In the genomic region with DNA sequence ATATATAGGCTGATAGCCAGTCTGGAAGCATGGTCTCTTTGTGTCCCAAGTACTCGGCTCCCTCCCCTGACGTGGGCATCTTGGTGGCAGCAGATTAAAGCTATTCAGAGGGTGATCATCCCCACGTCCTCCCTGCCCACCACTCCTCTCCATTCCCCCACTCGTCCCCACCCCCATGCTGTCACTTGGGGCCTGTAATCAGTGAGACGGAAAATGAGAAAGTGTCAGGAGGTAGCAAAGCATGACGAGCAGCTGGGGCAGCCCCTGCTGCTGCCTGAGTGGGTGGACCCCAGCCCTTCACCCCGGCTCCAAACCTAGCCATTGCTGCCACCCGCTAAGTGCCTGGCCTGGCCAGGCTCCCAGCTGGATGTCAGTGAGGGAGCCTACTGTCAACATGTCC, we compare ENCODE assay signal across 11 mouse cellular contexts. TPM values are rescaled to one million over a fixed set of nuclear protein-coding genes. Genes with fewer than 3 reads are reported as not detected.
A peak's percentile ranks its signal among the peaks of the same experiment; 100 is the strongest.
DNase-seq lines count a peak whose midpoint lies in the region; ATAC-seq lines count a peak whose summit lies in the region.
"Had no signal": no experiment of that assay in that cellular context is flagged by ENCODE, and none has a peak within 500 bp of the region (broad histone marks: within the 10 kb centered on the region; RNA-seq: fewer than 3 reads in every experiment).

No protein-coding gene starts in this region.

- H3K4me3 ChIP-seq in kidney, embryonic 16.5 days (ENCODE audit: low read length), result no peak overlapping the region
- H3K4me3 ChIP-seq in forebrain, embryonic 15.5 days, result no peak overlapping the region

- peaks cover 2% of the 10 kb centered on the region; the same call in 1 of the 2 replicates for H3K36me3 ChIP-seq in kidney, embryonic 16.5 days (ENCODE audit: insufficient read depth, low read length)
- H3K36me3 ChIP-seq in forebrain, embryonic 15.5 days, result no peaks in the 10 kb centered on the region; the same call in 1 of the 2 replicates

- peaks cover 15% of the 10 kb centered on the region for H3K4me1 ChIP-seq in kidney, embryonic 16.5 days (ENCODE audit: insufficient read depth, low read length)
- H3K4me1 ChIP-seq in forebrain, embryonic 15.5 days, result no peaks in the 10 kb centered on the region; the same call in 1 of the 2 replicates

- peak; percentile 72 for ATAC-seq in kidney, embryonic 16.5 days (ENCODE audit: low FRiP score, low TSS enrichment)
- ATAC-seq in forebrain, embryonic 15.5 days (replicated peaks), result 0 out of 2 replicates have a peak, but pooled peaks have one; percentile 23
- ATAC-seq: intestine, postnatal 0 days had no signal

- H3K9me3 ChIP-seq in kidney, embryonic 16.5 days (ENCODE audit: low read length), result no peaks in the 10 kb centered on the region
- no peaks in the 10 kb centered on the region for H3K9me3 ChIP-seq in forebrain, embryonic 15.5 days

- 0 out of 2 replicates have a peak overlapping the region, but pooled peaks have one; percentile 2 for H3K4me2 ChIP-seq in kidney, embryonic 16.5 days (replicated peaks; ENCODE audit: low read depth, low read length)
- H3K4me2 ChIP-seq in forebrain, embryonic 15.5 days (replicated peaks), result no peak overlapping the region

- no peak for DNase-seq in kidney, adult 11 months
- peak; percentile 35 for DNase-seq in induced T-regulatory cell, adult 2 months (ENCODE audit: low read depth)
- DNase-seq in retina, embryonic 14.5 days (ENCODE audit: low spot score), result peak; percentile 47
- no peak for DNase-seq in urinary bladder, postnatal 14 days (ENCODE audit: low spot score)
- DNase-seq in gastrocnemius, postnatal 25 days, result no peak
- DNase-seq: right cerebral cortex, postnatal 4 days; thymus, postnatal 4 days had no signal

- no peak overlapping the region for H3K27ac ChIP-seq in kidney, embryonic 16.5 days (ENCODE audit: low read length)
- H3K27ac ChIP-seq in forebrain, embryonic 15.5 days (replicated peaks), result no peak overlapping the region

- peaks cover 3% of the 10 kb centered on the region; the same call in 1 of the 2 replicates for H3K27me3 ChIP-seq in kidney, embryonic 16.5 days (ENCODE audit: insufficient read depth, low read length)
- no peaks in the 10 kb centered on the region for H3K27me3 ChIP-seq in forebrain, embryonic 15.5 days

- no peak overlapping the region for H3K9ac ChIP-seq in kidney, embryonic 16.5 days (replicated peaks; ENCODE audit: low read length)
- H3K9ac ChIP-seq in forebrain, embryonic 15.5 days (replicated peaks), result no peak overlapping the region

- 0% methylated on average over 8 of the region's 8 CpGs for WGBS in kidney, embryonic 16.5 days
- 1% methylated on average over 8 of the region's 8 CpGs for WGBS in forebrain, embryonic 15.5 days

RNA-seq across cellular contexts. Expression of gene Dnajc5g, which starts 22.1 kb away (rescaled TPM):
- not detected in 2 replicates for polyA plus RNA-seq in kidney, embryonic 16.5 days (2015; fragmentation: Nextera tagmentation; extraction: Ambion mirVana)
- polyA plus RNA-seq in forebrain, embryonic 15.5 days (2015; fragmentation: Nextera tagmentation; extraction: Ambion mirVana), result not detected in 2 replicates
- total RNA-seq in gastrocnemius, postnatal 25 days (2021), result not detected
- polyA plus RNA-seq: cortical plate, adult 2 months; intestine, postnatal 0 days had no signal

RNA-seq across cellular contexts. Expression of gene Slc30a3, which starts 24.1 kb away (rescaled TPM):
- polyA plus RNA-seq in kidney, embryonic 16.5 days (2015; fragmentation: Nextera tagmentation; extraction: Ambion mirVana), result 3.4 and 4.5 TPM in 2 replicates
- polyA plus RNA-seq in forebrain, embryonic 15.5 days (2015; fragmentation: Nextera tagmentation; extraction: Ambion mirVana), result 1.5 and 2.2 TPM in 2 replicates
- total RNA-seq in gastrocnemius, postnatal 25 days (2021), result under 1 TPM in 1 of 2 experiments, not detected in 1; 0.13 TPM

RNA-seq across cellular contexts. Expression of gene Cad, which starts 29.4 kb away (rescaled TPM):
- polyA plus RNA-seq in kidney, embryonic 16.5 days (2015; fragmentation: Nextera tagmentation; extraction: Ambion mirVana), result 36.0 and 38.7 TPM in 2 replicates
- 17.6 and 19.8 TPM in 2 replicates for polyA plus RNA-seq in forebrain, embryonic 15.5 days (2015; fragmentation: Nextera tagmentation; extraction: Ambion mirVana)
- total RNA-seq in gastrocnemius, postnatal 25 days (2021), result 10 to 100 TPM; 19.3 to 25.1 TPM

RNA-seq across cellular contexts. Expression of gene Trim54, which starts 32.6 kb away (rescaled TPM):
- polyA plus RNA-seq in kidney, embryonic 16.5 days (2015; fragmentation: Nextera tagmentation; extraction: Ambion mirVana), result 0.19 and 0.28 TPM in 2 replicates
- not detected in 2 replicates for polyA plus RNA-seq in forebrain, embryonic 15.5 days (2015; fragmentation: Nextera tagmentation; extraction: Ambion mirVana)
- 100 to 1,000 TPM; 303 to 342 TPM for total RNA-seq in gastrocnemius, postnatal 25 days (2021)
- polyA plus RNA-seq: intestine, postnatal 0 days had no signal

RNA-seq across cellular contexts. Expression of gene Slc5a6, which starts 35.2 kb away (rescaled TPM):
- 14.6 and 14.7 TPM in 2 replicates for polyA plus RNA-seq in kidney, embryonic 16.5 days (2015; fragmentation: Nextera tagmentation; extraction: Ambion mirVana)
- 13.6 and 16.0 TPM in 2 replicates for polyA plus RNA-seq in forebrain, embryonic 15.5 days (2015; fragmentation: Nextera tagmentation; extraction: Ambion mirVana)
- total RNA-seq in gastrocnemius, postnatal 25 days (2021), result 1 to 10 TPM; 2.5 to 3.5 TPM

Comparison
In these comparisons a context has a peak if more than half of its experiments do, and no peak if none do; other contexts are left out.
1. DNase-seq: peak in induced T-regulatory cell, adult 2 months (single experiment) and retina, embryonic 14.5 days (single experiment); none in kidney, adult 11 months (single experiment), urinary bladder, postnatal 14 days (single experiment) and gastrocnemius, postnatal 25 days (single experiment).